Mouse (Mus musculus) embryonic facial prominence, embryonic 12.5 days (tissue): ENCODE data around the gene Ahcyl2. TPM values are rescaled to one million over a fixed set of nuclear protein-coding genes. Genes with fewer than 3 reads are reported as not detected.

Source experiments
- ATAC-seq: fragments of 200-750 bp; cut with Nextera tagmentation; 2 replicates; pipeline ENCODE4 v1.8.0; 2017; ENCODE audit not compliant: insufficient number of reproducible peaks, insufficient read depth, low FRiP score, low TSS enrichment
- H3K27ac ChIP-seq: fragments of 300-500 bp; sonication (generic); 2 replicates; pipeline ENCODE4 v1.5.1; 2016; ENCODE audit warnings: mild to moderate bottlenecking
- H3K27me3 ChIP-seq: fragments of 300-500 bp; sonication (generic); 2 replicates; pipeline ENCODE4 v1.6.1; 2016; ENCODE audit warnings: mild to moderate bottlenecking, moderate library complexity
- H3K36me3 ChIP-seq: fragments of 300-500 bp; sonication (generic); 2 replicates; pipeline ENCODE4 v1.6.1; 2016; ENCODE audit warnings: mild to moderate bottlenecking
- H3K4me1 ChIP-seq: fragments of 300-500 bp; sonication (generic); 2 replicates; pipeline ENCODE4 v1.6.1; 2016
- H3K4me2 ChIP-seq: fragments of 300-500 bp; sonication (generic); replicated peaks from 2 replicates; pipeline ENCODE4 v1.6.1; 2016; ENCODE audit warnings: mild to moderate bottlenecking, moderate library complexity
- H3K4me3 ChIP-seq: fragments of 300-500 bp; sonication (generic); 2 replicates; pipeline ENCODE4 v1.5.1; 2016; ENCODE audit warnings: mild to moderate bottlenecking
- H3K9ac ChIP-seq: fragments of 300-500 bp; sonication (generic); 2 replicates; pipeline ENCODE4 v1.6.1; 2016; ENCODE audit warnings: mild to moderate bottlenecking, moderate library complexity
- H3K9me3 ChIP-seq: fragments of 300-500 bp; sonication (generic); 2 replicates; pipeline ENCODE4 v1.6.1; 2016; ENCODE audit warnings: mild to moderate bottlenecking, moderate library complexity
- WGBS: fragments of 180-500 bp; shearing (Covaris S2); methylation state at CpG from one replicate; pipeline ENCODE4 v1.1.7; 2016; 5-methylcytosine and 5-hydroxymethylcytosine counted together
- polyA plus RNA-seq: library from polyadenylated mRNA; unstranded; fragments of >200 nt; fragmentation: Nextera tagmentation; extraction: Ambion mirVana; gene quantifications from 2 replicates; pipeline ENCODE4 v1.2.1, GENCODE M21; 2016

Ahcyl2 gene
- polyA plus RNA-seq, 1 experiment from 2014 or later, result 20.5 TPM

DNA sequence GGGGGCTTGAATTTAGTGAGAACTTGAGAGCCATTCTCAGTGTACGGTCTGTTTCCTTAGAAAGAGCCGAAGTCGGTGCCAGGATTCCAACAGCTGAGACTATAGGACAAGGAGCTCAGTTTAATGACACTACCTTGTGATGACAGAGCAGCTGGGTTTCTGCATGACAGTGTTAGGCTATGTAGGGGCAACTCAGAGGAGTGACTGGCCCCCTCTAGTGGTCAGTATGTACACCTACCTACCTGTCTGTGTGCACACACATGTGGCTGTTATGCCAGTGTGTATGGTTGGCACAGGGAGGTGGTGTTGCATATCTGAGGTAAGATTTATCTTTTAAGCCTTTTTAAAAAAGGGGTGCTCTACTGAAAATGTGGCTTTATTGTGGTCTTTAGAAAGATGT, 92.4 kb downstream of the Ahcyl2 start:
- WGBS, result 93% methylated on average over 3 of the region's 3 CpGs

GRCm38 (mm10) chr6:29864926-29865325, 97.1 kb downstream of the Ahcyl2 start:
- 96% methylated on average over 2 of the region's 2 CpGs for WGBS
- Histone ChIP-seq H3K27me3 (no peaks in the 10 kb centered on the region), H3K4me2 (no peak overlapping the region), H3K4me3 (no peak overlapping the region), H3K9me3 (no peaks in the 10 kb centered on the region), H3K36me3 (no peaks in the 10 kb centered on the region), H3K9ac (no peak overlapping the region), H3K4me1 (no peaks in the 10 kb centered on the region), H3K27ac (no peak overlapping the region)
- no peak for ATAC-seq

More for the DNA sequence above, 92.4 kb downstream of the Ahcyl2 start:
- H3K4me3 ChIP-seq, result no peak overlapping the region
- H3K9ac ChIP-seq, result no peak overlapping the region
- no peaks in the 10 kb centered on the region for H3K36me3 ChIP-seq
- no peak overlapping the region for H3K4me2 ChIP-seq
- no peak for ATAC-seq
- H3K4me1 ChIP-seq, result no peaks in the 10 kb centered on the region
- no peak overlapping the region for H3K27ac ChIP-seq
- no peaks in the 10 kb centered on the region for H3K9me3 ChIP-seq
- no peaks in the 10 kb centered on the region for H3K27me3 ChIP-seq

- WGBS, result 83% methylated on average over 9 of the region's 9 CpGs
- Histone ChIP-seq H3K27me3 (no peaks in the 10 kb centered on the region), H3K9me3 (no peaks in the 10 kb centered on the region), H3K9ac (no peak overlapping the region), H3K27ac (no peak overlapping the region), H3K4me1 (0 out of 2 replicates have a peak, but pooled peaks cover 3% of the 10 kb centered on the region), H3K4me2 (no peak overlapping the region), H3K36me3 (peaks cover 5% of the 10 kb centered on the region; the same call in 1 of the 2 replicates), H3K4me3 (no peak overlapping the region)
- no peak for ATAC-seq
Measured at GRCm38 (mm10) chr6:29866935-29867724, 99.3 kb downstream of the Ahcyl2 start.

DNA sequence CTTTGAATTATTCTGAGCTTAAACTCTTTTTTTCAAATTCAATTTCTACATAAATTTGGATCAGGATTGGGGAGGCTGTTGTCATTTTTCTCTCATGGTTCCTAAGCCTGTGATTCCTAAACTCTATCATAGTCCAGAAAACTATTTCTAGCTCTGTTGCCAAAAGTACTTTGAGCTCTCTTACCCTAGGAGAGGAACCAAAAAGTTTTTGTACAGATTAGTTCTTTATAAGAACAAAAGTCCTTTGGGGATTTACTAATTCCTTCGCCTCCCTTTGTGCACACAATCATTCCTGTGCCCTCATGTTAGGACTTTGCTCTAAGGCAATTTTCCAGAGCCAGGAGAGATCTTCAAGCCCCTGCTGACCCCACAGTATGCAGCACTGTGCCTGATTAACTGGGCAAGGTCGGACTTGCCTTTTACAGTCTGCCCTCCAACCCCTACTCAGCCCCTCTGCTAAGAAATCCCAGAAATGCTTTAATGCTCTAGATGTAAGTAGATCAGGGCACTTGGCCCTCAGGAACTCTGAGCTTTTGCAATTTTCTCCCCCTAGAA, 100.6 kb downstream of the Ahcyl2 start:
- Histone ChIP-seq H3K4me1 (0 out of 2 replicates have a peak, but pooled peaks cover 3% of the 10 kb centered on the region), H3K27ac (no peak overlapping the region), H3K4me3 (no peak overlapping the region), H3K4me2 (no peak overlapping the region), H3K36me3 (peaks cover 5% of the 10 kb centered on the region; the same call in 1 of the 2 replicates), H3K9me3 (no peaks in the 10 kb centered on the region), H3K27me3 (no peaks in the 10 kb centered on the region), H3K9ac (no peak overlapping the region)
- ATAC-seq, result no peak
- WGBS, result 62% methylated on average over 2 of the region's 2 CpGs

DNA sequence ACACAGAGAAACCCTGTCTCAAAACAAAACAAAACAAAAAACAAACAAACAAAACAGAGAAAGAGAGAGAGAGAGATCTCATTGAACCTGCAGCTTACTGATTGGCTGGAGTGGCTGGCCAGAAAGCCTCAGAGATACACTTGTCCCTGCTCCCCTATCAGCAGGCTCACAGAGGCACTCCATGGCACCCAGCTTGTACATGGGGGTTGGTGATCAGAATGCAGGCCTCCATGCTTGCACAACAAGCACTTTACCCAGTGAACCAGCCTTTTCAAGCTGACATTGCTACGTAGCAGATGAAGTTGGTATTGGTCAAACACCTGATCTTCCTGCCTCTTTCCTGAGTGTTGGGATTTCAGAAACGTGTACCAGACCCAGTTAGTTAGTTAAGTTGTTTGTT, 105.8 kb downstream of the Ahcyl2 start:
- WGBS, result 63% methylated on average over 2 of the region's 2 CpGs
- no peak overlapping the region for H3K4me3 ChIP-seq
- peaks cover 5% of the 10 kb centered on the region; the same call in 1 of the 2 replicates for H3K36me3 ChIP-seq
- ATAC-seq, result no peak
- H3K4me2 ChIP-seq, result no peak overlapping the region
- H3K27ac ChIP-seq, result no peak overlapping the region
- H3K9ac ChIP-seq, result no peak overlapping the region
- H3K4me1 ChIP-seq, result 0 out of 2 replicates have a peak, but pooled peaks cover 3% of the 10 kb centered on the region
- H3K9me3 ChIP-seq, result no peaks in the 10 kb centered on the region
- H3K27me3 ChIP-seq, result no peaks in the 10 kb centered on the region

- no peak overlapping the region for H3K27ac ChIP-seq
- no peak overlapping the region for H3K4me3 ChIP-seq
- H3K9me3 ChIP-seq, result no peaks in the 10 kb centered on the region
- no peak overlapping the region for H3K9ac ChIP-seq
- no peak overlapping the region for H3K4me2 ChIP-seq
- WGBS, result 83% methylated on average over 5 of the region's 5 CpGs
- no peak for ATAC-seq
- no peaks in the 10 kb centered on the region for H3K27me3 ChIP-seq
- H3K36me3 ChIP-seq, result peaks cover 11% of the 10 kb centered on the region
- H3K4me1 ChIP-seq, result no peaks in the 10 kb centered on the region
Measured at GRCm38 (mm10) chr6:29875576-29875975, 107.8 kb downstream of the Ahcyl2 start.

- no peak overlapping the region for H3K4me2 ChIP-seq
- no peak overlapping the region for H3K27ac ChIP-seq
- H3K36me3 ChIP-seq, result peaks cover 9% of the 10 kb centered on the region; the same call in 1 of the 2 replicates
- H3K4me1 ChIP-seq, result no peaks in the 10 kb centered on the region
- no peaks in the 10 kb centered on the region for H3K9me3 ChIP-seq
- WGBS, result 74% methylated on average over 4 of the region's 4 CpGs
- no peak overlapping the region for H3K9ac ChIP-seq
- H3K27me3 ChIP-seq, result no peaks in the 10 kb centered on the region
- H3K4me3 ChIP-seq, result no peak overlapping the region
- no peak for ATAC-seq
Measured at GRCm38 (mm10) chr6:29876782-29877181, 109.0 kb downstream of the Ahcyl2 start.

DNA sequence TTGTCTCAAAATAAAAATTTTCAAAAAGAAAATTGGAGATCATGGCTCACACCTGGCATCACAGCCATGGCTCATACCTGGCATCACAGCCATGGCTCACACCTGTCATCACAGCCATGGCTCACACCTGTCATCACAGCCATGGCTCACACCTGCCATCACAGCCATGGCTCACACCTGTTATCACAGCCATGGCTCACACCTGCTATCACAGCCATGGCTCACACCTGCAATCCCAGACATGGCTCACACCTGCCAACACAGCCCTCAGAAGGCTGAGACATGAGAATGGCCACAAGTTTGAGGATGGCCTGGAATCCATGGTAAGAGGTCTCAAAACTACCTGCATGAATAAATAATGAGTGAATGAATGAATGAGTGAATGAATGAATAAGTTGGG, 111.8 kb downstream of the Ahcyl2 start:
- Histone ChIP-seq H3K4me1 (no peaks in the 10 kb centered on the region), H3K27ac (no peak overlapping the region), H3K27me3 (no peaks in the 10 kb centered on the region), H3K4me3 (no peak overlapping the region), H3K9ac (no peak overlapping the region), H3K4me2 (no peak overlapping the region), H3K36me3 (peaks cover 13% of the 10 kb centered on the region; the same call in 1 of the 2 replicates), H3K9me3 (no peaks in the 10 kb centered on the region)
- ATAC-seq, result no peak

- 93% methylated on average over 3 of the region's 3 CpGs for WGBS
Measured at GRCm38 (mm10) chr6:29880796-29881195, 113.0 kb downstream of the Ahcyl2 start.

DNA sequence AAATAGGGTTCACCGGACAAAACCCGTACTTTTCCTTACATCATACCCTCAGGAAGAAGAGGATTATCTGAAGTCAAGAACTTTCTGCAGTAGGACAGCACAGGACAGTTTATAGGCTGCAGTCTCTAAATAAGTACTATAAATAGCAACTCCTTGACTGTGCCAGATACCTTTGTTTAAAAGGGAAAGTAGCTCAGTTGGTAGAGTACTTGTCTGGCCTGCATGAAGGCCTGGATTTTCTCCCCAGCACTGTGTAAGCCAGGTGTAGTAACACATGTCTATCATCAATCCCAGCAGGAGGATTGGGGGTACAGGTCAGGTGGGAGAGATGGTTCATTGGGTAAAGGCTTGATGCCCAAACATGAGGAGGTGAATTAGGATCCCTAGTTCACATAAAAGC, 114.1 kb downstream of the Ahcyl2 start:
- WGBS, result 91% methylated on average over 2 of the region's 2 CpGs
- Histone ChIP-seq H3K27me3 (no peaks in the 10 kb centered on the region), H3K27ac (no peak overlapping the region), H3K36me3 (peaks cover 20% of the 10 kb centered on the region; the same call in 1 of the 2 replicates), H3K4me1 (no peaks in the 10 kb centered on the region), H3K4me3 (no peak overlapping the region), H3K4me2 (no peak overlapping the region), H3K9ac (no peak overlapping the region), H3K9me3 (no peaks in the 10 kb centered on the region)
- no peak for ATAC-seq

More at GRCm38 (mm10) chr6:29880796-29881195, 113.0 kb downstream of the Ahcyl2 start:
- Histone ChIP-seq H3K9me3 (no peaks in the 10 kb centered on the region), H3K4me1 (no peaks in the 10 kb centered on the region), H3K36me3 (peaks cover 13% of the 10 kb centered on the region; the same call in 1 of the 2 replicates), H3K4me2 (no peak overlapping the region), H3K9ac (no peak overlapping the region), H3K27ac (no peak overlapping the region), H3K27me3 (no peaks in the 10 kb centered on the region), H3K4me3 (no peak overlapping the region)
- no peak for ATAC-seq

DNA sequence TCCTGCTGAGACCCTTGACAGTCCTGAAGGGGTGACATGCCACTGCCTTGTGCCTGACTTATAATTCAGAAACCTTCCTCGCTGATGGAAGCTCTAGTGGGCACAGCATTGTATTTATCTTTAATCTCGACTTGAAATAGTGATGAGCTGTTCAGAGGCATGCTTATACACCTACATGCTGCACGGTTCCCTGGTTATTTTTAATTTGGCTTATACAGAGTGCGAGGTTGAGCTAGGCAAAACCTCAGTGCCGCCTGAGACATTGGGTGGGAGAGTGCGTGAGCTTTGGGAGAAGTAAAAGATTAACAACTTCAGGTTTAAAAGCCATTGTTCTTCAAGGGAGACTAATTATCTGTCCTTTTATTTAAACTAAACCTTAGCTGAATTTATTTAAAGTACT, 115.1 kb downstream of the Ahcyl2 start:
- H3K4me2 ChIP-seq, result no peak overlapping the region
- no peaks in the 10 kb centered on the region for H3K4me1 ChIP-seq
- no peak for ATAC-seq
- no peak overlapping the region for H3K27ac ChIP-seq
- WGBS, result 89% methylated on average over 6 of the region's 6 CpGs
- H3K9me3 ChIP-seq, result no peaks in the 10 kb centered on the region
- H3K4me3 ChIP-seq, result no peak overlapping the region
- no peaks in the 10 kb centered on the region for H3K27me3 ChIP-seq
- no peak overlapping the region for H3K9ac ChIP-seq
- H3K36me3 ChIP-seq, result peaks cover 20% of the 10 kb centered on the region; the same call in 1 of the 2 replicates

- Histone ChIP-seq H3K27me3 (no peaks in the 10 kb centered on the region), H3K4me3 (no peak overlapping the region), H3K4me2 (no peak overlapping the region), H3K9me3 (no peaks in the 10 kb centered on the region), H3K36me3 (0 out of 2 replicates have a peak, but pooled peaks cover 8% of the 10 kb centered on the region), H3K9ac (no peak overlapping the region), H3K27ac (no peak overlapping the region), H3K4me1 (no peaks in the 10 kb centered on the region)
- no peak for ATAC-seq
- WGBS, result 77% methylated on average over 11 of the region's 11 CpGs
Measured at GRCm38 (mm10) chr6:29891151-29891550, 123.3 kb downstream of the Ahcyl2 start.
